Mouse (Mus musculus) hindbrain, embryonic 10.5 days (tissue): ENCODE results near the gene Flrt2. TPM values are rescaled to one million over a fixed set of nuclear protein-coding genes. Genes with fewer than 3 reads are reported as not detected.
"Not testable (repeated sequence)": the region's sequence is repeated elsewhere in the genome, so short reads cannot be mapped to it uniquely, and the experiment has no call there.

Experiments
- DNase-seq: peaks from one replicate; pipeline ENCODE4 v3.0.0-alpha.2; 2017; ENCODE audit warnings: low spot score
- H3K27ac ChIP-seq: fragments of 300-500 bp; sonication (generic); 2 replicates; pipeline ENCODE4 v1.5.1; 2016; ENCODE audit warnings: mild to moderate bottlenecking, moderate library complexity
- H3K27me3 ChIP-seq: fragments of 300-500 bp; sonication (generic); 2 replicates; pipeline ENCODE4 v1.6.1; 2016; ENCODE audit warnings: mild to moderate bottlenecking; ENCODE audit not compliant: poor library complexity, insufficient read depth, severe bottlenecking
- H3K36me3 ChIP-seq: fragments of 300-500 bp; sonication (generic); 2 replicates; pipeline ENCODE4 v1.6.1; 2016; ENCODE audit warnings: mild to moderate bottlenecking, moderate library complexity
- H3K4me1 ChIP-seq: fragments of 300-500 bp; sonication (generic); replicated peaks from 2 replicates; pipeline ENCODE4 v1.6.1; 2016; ENCODE audit warnings: mild to moderate bottlenecking
- H3K4me3 ChIP-seq: fragments of 300-500 bp; sonication (generic); 2 replicates; pipeline ENCODE4 v1.5.1; 2016; ENCODE audit warnings: mild to moderate bottlenecking, moderate library complexity
- H3K9me3 ChIP-seq: fragments of 300-500 bp; sonication (generic); 2 replicates; pipeline ENCODE4 v1.6.1; 2016; ENCODE audit warnings: mild to moderate bottlenecking, moderate library complexity
- WGBS: fragments of 180-500 bp; shearing (Covaris S2); methylation state at CpG from one replicate; pipeline ENCODE4 v1.1.7; 2016; 5-methylcytosine and 5-hydroxymethylcytosine counted together
- polyA plus RNA-seq: library from polyadenylated mRNA; unstranded; fragments of >200 nt; fragmentation: Nextera tagmentation; extraction: Ambion mirVana; gene quantifications from 2 replicates; pipeline ENCODE4 v1.2.1, GENCODE M21; 2016

The Flrt2 gene
- 22.0 and 25.0 TPM in 2 replicates for polyA plus RNA-seq

GRCm38 (mm10) chr12:95691961-95692767 is at the start of gene Flrt2:
Flrt2 (plus strand) TSS chr12:95692226.
- WGBS, result under 1% methylated on average over 32 of the region's 32 CpGs
- peak within 1 kb of the TSS; percentile 80 for H3K4me3 ChIP-seq
- H3K27ac ChIP-seq, result peak within 1 kb of the TSS; percentile 94
- peaks cover 56% of the 10 kb centered on the region for H3K4me1 ChIP-seq
- peak; percentile 42 for DNase-seq
- H3K9me3 ChIP-seq, result no peaks in the 10 kb centered on the region
- no peaks in the 10 kb centered on the region for H3K36me3 ChIP-seq
- H3K27me3 ChIP-seq, result peaks cover 49% of the 10 kb centered on the region

GRCm38 (mm10) chr12:95642226-95642625 is 49.8 kb upstream of the Flrt2 start:
- no peaks in the 10 kb centered on the region for H3K36me3 ChIP-seq
- WGBS, result 63% methylated on average over 3 of the region's 3 CpGs
- H3K27ac ChIP-seq, result no peak overlapping the region
- H3K9me3 ChIP-seq, result no peaks in the 10 kb centered on the region
- no peak for DNase-seq
- no peaks in the 10 kb centered on the region for H3K27me3 ChIP-seq
- H3K4me3 ChIP-seq, result no peak overlapping the region
- no peaks in the 10 kb centered on the region for H3K4me1 ChIP-seq

- not testable (repeated sequence) for H3K27ac ChIP-seq, H3K4me3 ChIP-seq, DNase-seq, H3K27me3 ChIP-seq, H3K9me3 ChIP-seq, H3K36me3 ChIP-seq, H3K4me1 ChIP-seq
- 96% methylated on average over 4 of the region's 6 CpGs for WGBS
Observed at GRCm38 (mm10) chr12:95647179-95647578, 44.8 kb upstream of the Flrt2 start.

- WGBS, result 88% methylated on average over 4 of the region's 4 CpGs
- no peak for DNase-seq
Observed at GRCm38 (mm10) chr12:95652172-95653156, 39.6 kb upstream of the Flrt2 start.

GRCm38 (mm10) chr12:95656594-95656993 is 35.4 kb upstream of the Flrt2 start:
- H3K4me3 ChIP-seq, result no peak overlapping the region
- no peaks in the 10 kb centered on the region for H3K4me1 ChIP-seq
- no peak overlapping the region for H3K27ac ChIP-seq
- WGBS, result 82% methylated on average over 4 of the region's 4 CpGs
- no peak for DNase-seq
- H3K36me3 ChIP-seq, result no peaks in the 10 kb centered on the region
- H3K9me3 ChIP-seq, result no peaks in the 10 kb centered on the region
- H3K27me3 ChIP-seq, result no peaks in the 10 kb centered on the region

More at GRCm38 (mm10) chr12:95652172-95653156, 39.6 kb upstream of the Flrt2 start:
- Histone ChIP-seq H3K4me1 (no peaks in the 10 kb centered on the region), H3K36me3 (no peaks in the 10 kb centered on the region), H3K27me3 (no peaks in the 10 kb centered on the region), H3K4me3 (no peak overlapping the region), H3K27ac (no peak overlapping the region), H3K9me3 (no peaks in the 10 kb centered on the region)

GRCm38 (mm10) chr12:95667296-95667695 is 24.7 kb upstream of the Flrt2 start:
- no peak overlapping the region for H3K4me3 ChIP-seq
- H3K36me3 ChIP-seq, result no peaks in the 10 kb centered on the region
- no peaks in the 10 kb centered on the region for H3K27me3 ChIP-seq
- 90% methylated on average over 5 of the region's 5 CpGs for WGBS
- no peaks in the 10 kb centered on the region for H3K4me1 ChIP-seq
- no peak for DNase-seq
- no peak overlapping the region for H3K27ac ChIP-seq
- H3K9me3 ChIP-seq, result no peaks in the 10 kb centered on the region

- DNase-seq, result no peak
- no peaks in the 10 kb centered on the region for H3K4me1 ChIP-seq
- H3K27me3 ChIP-seq, result no peaks in the 10 kb centered on the region
- H3K36me3 ChIP-seq, result no peaks in the 10 kb centered on the region
- H3K27ac ChIP-seq, result no peak overlapping the region
- WGBS, result 82% methylated on average over 5 of the region's 5 CpGs
- H3K4me3 ChIP-seq, result no peak overlapping the region
- H3K9me3 ChIP-seq, result no peaks in the 10 kb centered on the region
Observed at GRCm38 (mm10) chr12:95675711-95676110, 16.3 kb upstream of the Flrt2 start.

GRCm38 (mm10) chr12:95690819-95691218 is 1.2 kb upstream of the Flrt2 start:
- Histone ChIP-seq H3K4me3 (0 out of 2 replicates have a peak overlapping the region, but pooled peaks have one; percentile 16), H3K27me3 (peaks cover 41% of the 10 kb centered on the region), H3K27ac (no peak overlapping the region), H3K4me1 (peaks cover 43% of the 10 kb centered on the region), H3K9me3 (no peaks in the 10 kb centered on the region), H3K36me3 (no peaks in the 10 kb centered on the region)
- peak; percentile 47 for DNase-seq
- WGBS, result 7% methylated on average over 9 of the region's 9 CpGs

GRCm38 (mm10) chr12:95692948-95693650 is 1.1 kb downstream of the Flrt2 start:
- Histone ChIP-seq H3K4me1 (peaks cover 55% of the 10 kb centered on the region), H3K9me3 (no peaks in the 10 kb centered on the region), H3K27me3 (peaks cover 58% of the 10 kb centered on the region), H3K36me3 (no peaks in the 10 kb centered on the region), H3K4me3 (peak overlapping the region; percentile 80), H3K27ac (peak overlapping the region; percentile 94)
- DNase-seq, result peak; percentile 48
- WGBS, result 3% methylated on average over 13 of the region's 13 CpGs

GRCm38 (mm10) chr12:95693651-95694471 is 1.8 kb downstream of the Flrt2 start:
- H3K4me1 ChIP-seq, result peaks cover 48% of the 10 kb centered on the region
- peak overlapping the region; percentile 80 for H3K4me3 ChIP-seq
- peak; percentile 57 for DNase-seq
- H3K36me3 ChIP-seq, result no peaks in the 10 kb centered on the region
- H3K27ac ChIP-seq, result peak overlapping the region; percentile 94
- H3K9me3 ChIP-seq, result no peaks in the 10 kb centered on the region
- peaks cover 61% of the 10 kb centered on the region for H3K27me3 ChIP-seq
- WGBS, result under 1% methylated on average over 28 of the region's 28 CpGs

GRCm38 (mm10) chr12:95694507-95694906 is 2.5 kb downstream of the Flrt2 start:
- Histone ChIP-seq H3K27me3 (peaks cover 61% of the 10 kb centered on the region), H3K4me3 (peak overlapping the region; percentile 80), H3K27ac (peak overlapping the region; percentile 94), H3K9me3 (no peaks in the 10 kb centered on the region), H3K36me3 (no peaks in the 10 kb centered on the region), H3K4me1 (peaks cover 50% of the 10 kb centered on the region)
- WGBS, result under 1% methylated on average over 8 of the region's 8 CpGs
- DNase-seq, result no peak
